Mouse (Mus musculus): ENCODE measurements at regions not wholly inside any gene's neighbourhood (a gene's known extent, or its start where the extent isn't known, plus 50 kb on each side); places are given as distances from the start of the nearest gene placed in this dataset.

DNA sequence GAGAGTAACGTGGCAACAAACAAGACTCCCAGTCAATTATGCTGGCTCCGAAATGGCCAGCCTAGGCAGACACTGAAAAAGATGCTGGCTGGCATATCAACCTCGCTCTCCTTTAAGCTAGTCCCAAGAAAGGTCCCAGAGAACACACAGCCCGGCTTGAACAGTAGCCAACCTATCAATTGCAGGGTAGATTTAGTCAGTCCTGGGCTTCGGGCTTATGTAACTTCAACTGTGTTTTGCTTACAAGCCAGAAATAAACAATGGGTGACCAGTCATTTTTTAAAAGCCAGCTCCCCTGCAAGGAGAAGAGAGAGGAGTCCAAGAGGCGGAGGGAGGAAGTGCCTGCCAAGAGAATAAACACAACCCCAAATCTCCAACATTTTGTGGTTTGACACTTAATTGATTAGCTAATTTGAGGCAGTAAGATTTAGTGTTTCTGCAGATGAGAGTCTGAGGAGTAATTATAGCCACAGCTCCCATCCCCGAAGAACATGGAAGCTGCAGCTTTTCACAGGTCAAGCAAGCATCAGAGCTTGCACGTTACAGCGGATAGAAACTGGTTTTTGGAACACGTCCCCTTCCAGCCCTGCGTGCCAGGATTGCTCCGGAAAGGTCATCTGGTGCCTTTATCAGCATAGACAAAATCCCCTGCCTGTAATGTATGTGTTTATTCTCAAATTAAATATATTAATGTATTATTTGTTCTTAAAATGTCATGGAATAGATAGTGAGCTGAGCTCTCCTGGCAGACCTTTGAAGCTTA is 322.1 kb downstream of the Gm45692 start:
- no peak for DNase-seq (ENCODE audit: low spot score in 2 of 2)

DNA sequence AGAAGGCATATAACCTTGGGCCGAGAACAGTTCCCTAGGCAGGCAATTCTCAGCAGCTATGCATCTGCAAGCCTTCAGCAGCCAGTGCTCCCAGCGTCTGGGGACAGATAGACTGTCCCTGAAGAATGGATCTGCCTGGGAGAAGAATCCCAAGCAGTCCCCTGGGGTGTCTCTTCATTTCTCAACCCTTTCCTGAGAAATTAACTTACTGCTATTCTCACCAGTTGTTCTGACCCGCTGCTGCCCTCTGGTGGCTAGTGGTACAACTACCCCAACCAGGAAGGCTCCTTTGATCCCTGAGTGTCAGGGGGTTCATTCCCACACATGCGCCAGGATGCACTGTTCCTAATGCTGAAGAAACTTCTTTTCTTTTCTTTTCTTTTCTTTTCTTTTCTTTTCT is 323.7 kb downstream of the Gm45692 start:
- peak; percentile 26 to 64 for DNase-seq (ENCODE audit: low spot score in 2 of 2)

DNA sequence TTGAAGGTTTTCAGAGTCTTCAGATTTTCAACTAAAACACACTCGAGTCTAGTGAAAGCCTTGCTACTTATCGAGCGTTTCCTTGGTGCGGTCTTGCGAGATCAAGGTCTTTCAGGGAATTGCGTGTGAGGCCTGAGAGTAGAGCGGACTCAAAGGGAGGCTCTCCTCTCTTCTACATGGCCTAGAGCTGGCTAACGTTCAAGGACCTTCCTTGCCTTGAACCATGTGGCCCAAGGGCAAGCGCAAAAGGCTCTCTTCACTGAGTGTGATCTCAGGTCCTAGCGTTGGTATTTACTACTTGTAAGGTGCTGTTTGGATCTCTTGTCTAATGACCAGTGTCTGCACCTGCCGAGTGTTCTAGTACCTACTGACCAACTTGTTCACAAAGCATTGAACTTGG is 324.4 kb downstream of the Gm45692 start:
- DNase-seq (ENCODE audit: low spot score in 2 of 2), result no peak

DNA sequence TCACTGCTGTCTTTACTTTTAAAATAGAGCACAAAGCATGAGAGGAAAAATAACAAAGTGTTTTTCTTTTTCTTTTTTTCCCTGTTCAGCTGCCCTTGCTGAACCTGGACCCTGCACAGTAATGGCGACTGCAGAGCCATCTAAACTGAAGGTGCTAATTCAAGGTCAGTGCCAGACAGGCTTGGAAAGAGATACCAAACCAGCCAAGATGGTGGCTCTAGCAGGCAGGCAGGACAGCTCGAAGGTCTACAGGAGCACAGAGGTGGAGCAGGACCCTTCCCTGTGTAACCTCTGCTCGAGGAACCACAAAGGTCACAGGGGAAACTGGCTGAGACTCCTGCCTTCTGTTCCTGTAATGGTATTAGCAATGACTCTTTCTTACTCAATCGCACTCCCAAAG is 326.7 kb downstream of the Gm45692 start:
- DNase-seq (ENCODE audit: low spot score in 2 of 2), result no peak

DNA sequence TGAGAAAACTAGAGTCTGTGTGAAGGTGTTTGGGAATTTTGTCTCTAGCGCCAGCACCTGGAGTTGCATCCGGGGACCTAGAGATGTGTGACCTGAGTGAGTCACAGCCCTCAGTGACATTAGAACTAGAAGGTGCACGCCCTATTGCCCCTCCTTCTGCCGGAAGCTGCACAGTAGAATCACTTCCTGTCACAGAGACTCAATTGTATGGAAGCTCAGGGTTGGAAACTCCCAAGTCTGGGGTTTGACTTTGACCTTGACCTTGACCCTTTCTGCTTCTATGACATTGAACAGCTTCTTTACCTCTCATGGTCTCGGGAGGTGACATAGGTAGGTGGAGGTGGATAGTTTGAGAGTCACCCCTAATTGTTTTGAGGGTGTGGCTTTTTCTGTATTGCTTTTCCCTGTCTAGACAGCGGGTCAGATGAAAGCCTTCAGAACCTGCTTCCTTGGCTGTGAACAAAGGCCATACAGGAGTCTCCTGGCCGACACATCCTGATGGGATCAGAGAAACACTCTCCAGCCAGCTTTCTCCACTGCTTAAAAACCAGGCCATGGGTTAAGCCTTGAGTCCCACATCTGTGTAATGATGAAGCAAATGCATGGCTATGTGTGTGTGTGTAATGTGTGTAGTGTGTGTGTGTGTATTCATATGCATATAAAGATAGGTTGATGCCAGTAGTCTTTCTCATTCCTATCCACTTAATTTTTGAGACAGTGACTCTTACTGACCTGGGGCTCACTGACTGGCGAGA is 328.7 kb downstream of the Gm45692 start:
- DNase-seq (ENCODE audit: low spot score in 2 of 2), result no peak

DNA sequence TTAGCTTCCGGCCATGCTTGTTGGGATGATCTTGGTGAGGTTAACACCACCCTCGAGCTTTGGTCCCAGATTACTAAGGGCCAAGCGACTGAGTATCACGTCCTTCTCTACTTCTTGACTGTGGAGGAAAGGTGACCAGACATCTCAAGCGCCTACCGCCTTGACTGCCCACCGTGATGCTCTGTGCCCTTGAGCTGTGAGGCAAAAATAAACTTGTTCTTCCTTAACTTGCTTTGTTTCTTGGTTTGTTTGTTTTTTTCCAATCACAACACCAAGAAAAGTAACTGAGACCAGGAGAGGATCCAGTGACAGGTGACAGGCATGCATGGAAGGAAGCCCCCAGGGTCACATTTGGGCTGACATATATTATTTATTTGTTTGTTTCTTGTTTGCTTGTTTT is 330.0 kb downstream of the Gm45692 start:
- no peak for DNase-seq (ENCODE audit: low spot score in 2 of 2)

DNA sequence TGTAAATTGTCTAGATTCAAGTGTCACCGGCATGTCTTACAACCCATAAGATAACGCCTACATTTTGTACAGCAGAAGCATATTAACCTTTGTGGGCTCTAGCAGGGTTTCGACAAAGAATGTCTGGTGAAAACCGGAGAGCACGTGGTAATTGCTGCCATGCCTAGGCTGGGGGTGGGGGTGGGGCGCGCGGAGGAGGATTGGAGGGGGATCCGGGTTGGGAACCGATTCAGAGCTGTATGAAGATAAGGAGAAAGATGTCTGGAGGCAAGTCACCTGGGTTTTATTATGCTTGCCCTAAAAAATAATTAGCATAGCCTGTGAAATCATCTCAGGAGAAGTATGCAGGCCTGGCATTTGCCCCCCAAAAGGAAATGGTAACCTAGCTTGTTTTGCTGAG is 331.2 kb downstream of the Gm45692 start:
- DNase-seq (ENCODE audit: low spot score in 2 of 2), result no peak

DNA sequence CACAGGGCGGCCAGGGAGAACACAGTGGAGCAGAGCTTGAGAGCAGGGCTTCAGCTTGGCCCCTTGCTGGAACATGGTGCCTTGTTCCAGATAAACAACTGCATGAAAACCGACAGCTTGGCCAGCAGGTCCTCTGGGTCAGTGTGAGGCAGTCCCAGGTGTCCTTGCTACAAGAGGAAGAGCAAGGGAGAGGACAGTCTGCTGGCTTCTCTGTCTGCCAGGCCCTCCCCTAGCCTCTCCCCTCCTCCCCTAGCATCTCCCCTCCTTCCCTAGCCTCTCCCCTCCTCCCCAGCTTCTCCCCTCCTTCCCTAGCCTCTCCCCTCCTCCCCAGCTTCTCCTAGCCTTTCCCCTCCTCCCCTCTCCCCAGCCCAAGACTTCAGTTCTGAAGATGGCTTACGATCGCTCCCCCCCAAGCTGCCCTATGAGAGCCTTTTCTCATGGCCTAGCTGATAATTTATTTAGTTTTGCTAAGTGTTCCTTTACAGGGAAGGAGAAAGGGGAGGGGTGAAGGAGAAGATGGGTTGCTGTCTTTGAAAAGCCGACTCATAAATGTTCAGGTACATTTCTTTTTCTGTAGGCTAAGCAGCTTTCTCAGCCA is 333.7 kb downstream of the Gm45692 start:
- DNase-seq (ENCODE audit: low spot score in 2 of 2), result no peak

DNA sequence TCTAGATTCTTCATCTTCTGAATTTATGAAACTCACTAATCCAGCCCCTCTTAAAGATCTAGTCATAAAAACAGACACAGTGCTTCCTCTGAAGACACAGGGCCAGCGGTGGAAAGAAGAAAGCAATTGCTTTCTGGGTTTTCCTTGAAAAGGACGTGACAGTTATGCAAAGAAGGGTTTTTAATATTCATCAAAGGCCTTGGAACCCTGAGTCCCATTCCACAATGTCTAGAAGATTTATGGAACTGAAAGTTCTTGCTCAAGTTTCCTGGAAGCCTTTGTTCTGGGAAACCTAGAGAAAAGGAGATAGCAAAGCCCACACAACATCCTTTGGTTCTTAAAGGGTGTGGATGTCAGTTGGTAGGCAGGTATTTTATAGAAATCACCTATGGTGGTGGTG is 346.0 kb downstream of the Gm45692 start:
- DNase-seq (ENCODE audit: low spot score in 2 of 2), result no peak

DNA sequence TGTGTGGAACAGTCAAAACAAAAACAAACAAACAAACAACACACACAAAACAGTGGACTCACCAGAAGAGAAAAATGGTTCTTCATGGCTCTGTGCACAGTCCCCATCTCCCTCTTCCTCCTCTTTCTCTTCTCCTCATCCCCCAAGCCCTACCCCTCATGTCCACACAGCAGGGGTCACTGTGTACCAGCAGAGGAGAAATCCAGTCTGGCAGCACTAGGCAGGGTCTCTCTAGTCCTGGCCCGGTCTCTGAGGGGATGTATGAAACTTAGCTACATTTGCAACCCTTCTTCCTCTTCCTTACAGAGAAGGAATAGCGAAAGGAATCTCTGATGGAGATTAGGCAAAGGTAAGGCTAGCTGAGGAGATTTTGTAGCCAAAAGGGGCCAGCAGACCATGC is 349.1 kb downstream of the Gm45692 start:
- no peak for DNase-seq (ENCODE audit: low spot score in 2 of 2)

DNA sequence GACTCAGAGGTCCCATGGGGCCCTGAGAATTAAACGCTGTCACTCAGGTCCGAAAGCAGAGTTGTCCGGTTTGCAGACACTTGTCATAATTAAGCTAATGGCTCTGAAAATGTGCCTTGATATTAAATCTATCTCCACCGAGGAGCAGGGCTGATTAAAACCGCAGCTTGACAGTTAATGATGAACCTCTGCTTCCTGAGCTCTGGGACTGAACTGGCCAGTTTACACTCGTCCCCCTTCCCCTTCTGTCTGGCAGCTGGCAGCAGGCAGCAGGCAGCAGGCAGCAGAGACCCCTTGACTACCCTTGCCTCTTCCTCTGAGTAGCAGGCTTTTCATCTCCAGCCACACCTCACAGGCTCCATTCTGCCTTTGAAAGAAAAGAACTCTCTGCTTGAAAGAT is 350.4 kb downstream of the Gm45692 start:
- DNase-seq (ENCODE audit: low spot score in 2 of 2), result no peak

DNA sequence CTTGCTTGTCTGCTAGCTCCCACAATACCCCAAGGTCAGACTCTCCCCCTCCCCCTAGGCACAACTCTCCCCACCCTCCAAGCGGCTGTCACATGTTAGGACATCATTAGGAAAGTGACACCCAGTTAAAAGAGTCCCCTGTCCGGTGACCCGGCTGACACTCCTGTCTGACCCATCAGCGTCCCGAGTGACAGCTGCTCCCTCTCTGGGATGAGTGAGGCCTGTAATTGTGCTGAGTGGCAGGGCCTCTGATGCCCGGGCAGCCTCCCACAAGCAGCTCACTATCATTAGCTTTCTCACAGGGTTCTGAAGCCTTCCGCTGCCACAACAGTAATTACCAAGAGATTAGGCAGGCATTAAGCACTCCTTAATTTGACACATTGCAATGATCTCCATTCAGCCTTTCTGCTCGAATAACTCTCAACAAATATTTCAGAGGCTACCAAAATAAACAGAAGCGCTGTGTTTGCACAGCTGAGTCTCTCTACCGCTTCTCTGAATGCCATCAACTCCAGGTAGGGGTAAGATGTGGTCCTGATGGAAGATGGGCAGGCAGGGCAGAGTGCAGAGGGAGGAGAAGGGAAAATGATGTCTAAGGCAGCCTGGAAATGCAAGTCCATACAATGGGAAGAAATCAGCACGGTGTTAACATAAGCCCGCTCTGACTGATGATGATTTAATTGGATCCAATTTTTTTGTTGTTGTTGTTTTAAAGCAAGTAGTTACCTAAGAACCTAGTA is 352.6 kb downstream of the Gm45692 start:
- no peak for DNase-seq (ENCODE audit: low spot score in 2 of 2)

DNA sequence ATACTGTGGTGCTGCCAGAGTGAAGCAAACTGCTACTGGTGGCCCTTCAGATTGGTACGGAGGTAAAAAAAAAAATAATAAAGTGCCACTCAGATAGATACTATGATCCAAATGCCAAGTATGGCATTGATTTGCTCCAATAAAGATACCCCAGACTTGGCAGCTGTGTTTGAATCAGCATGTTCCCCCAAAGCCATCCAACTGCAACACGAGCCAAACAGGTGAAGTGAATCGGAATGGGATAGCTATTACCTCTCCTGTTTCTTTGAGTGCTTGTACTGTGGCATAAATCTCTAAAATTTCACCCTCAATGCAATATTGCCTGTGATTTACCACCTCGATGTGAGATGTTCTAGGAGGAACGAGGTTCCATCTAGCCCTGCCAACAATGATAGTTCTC is 365.4 kb downstream of the Gm45692 start:
- DNase-seq (ENCODE audit: low spot score in 2 of 2), result no peak

DNA sequence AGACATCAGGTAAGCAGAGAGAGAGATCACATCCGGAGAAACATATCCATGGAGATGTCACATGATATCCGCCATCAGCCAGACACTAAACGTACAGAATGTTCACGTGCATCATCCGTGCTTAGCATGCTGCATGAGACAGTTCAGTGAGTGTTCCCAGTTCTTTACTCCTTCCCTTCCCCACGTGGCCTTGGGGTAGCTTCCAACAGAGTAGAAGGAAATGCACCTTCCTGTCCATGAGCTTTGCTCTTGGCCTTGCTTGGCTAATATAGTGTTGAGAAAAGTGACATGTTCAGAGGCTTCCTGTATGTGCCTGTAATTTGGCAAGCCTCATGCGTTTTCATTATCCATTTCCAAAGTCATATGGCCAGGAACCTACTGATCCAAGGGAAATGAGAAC is 368.5 kb downstream of the Gm45692 start:
- DNase-seq (ENCODE audit: low spot score in 2 of 2), result no peak

DNA sequence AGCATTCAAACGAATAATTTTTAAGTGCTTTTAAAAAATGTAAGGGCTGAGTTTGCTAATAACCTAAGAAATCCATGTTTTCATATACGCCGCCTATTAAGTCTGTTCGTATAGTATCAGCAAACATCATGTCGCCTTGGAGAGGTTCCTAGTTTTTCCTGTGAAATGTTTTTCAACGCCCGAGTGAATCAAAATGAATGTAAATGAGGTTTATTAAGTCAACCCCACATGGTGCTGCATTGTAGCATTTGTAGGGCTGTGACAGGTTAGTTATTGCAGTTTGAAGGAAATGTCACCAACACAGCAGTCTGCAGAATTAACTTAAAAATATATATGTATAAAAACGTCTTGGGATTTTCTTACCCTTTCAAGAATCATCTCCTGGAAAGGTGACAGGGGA is 369.3 kb downstream of the Gm45692 start:
- no peak for DNase-seq (ENCODE audit: low spot score in 2 of 2)

DNA sequence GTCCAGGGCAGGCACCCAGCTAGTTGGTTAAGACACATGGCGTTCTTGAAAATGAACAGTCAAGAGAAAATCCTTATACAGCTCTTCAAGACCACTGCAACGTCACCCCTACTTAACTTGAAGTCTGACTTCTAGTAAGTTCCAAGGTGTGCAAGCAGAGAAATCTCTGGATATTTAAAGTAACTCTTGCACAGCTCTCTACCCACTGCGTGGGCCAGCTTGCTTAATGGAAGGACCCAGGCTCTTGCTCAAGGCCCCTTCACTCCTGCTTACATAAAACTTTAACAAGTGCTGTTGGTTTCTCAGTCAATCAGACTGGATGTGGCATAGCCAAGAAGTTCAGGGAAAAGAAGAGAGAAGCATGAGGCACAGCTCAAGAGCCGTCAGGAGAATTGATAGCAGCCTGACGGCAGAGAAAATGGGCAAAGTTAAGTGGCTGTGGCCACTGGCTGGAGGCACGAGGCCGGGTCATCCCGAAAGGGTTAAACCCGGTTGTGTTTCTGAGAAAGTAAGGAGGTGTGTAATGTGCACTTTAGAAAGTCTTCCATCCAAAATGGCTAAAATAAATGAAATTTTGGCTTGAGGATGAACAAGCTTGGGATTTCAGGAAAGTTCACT is 382.0 kb downstream of the Gm45692 start:
- DNase-seq (ENCODE audit: low spot score in 2 of 2), result no peak

DNA sequence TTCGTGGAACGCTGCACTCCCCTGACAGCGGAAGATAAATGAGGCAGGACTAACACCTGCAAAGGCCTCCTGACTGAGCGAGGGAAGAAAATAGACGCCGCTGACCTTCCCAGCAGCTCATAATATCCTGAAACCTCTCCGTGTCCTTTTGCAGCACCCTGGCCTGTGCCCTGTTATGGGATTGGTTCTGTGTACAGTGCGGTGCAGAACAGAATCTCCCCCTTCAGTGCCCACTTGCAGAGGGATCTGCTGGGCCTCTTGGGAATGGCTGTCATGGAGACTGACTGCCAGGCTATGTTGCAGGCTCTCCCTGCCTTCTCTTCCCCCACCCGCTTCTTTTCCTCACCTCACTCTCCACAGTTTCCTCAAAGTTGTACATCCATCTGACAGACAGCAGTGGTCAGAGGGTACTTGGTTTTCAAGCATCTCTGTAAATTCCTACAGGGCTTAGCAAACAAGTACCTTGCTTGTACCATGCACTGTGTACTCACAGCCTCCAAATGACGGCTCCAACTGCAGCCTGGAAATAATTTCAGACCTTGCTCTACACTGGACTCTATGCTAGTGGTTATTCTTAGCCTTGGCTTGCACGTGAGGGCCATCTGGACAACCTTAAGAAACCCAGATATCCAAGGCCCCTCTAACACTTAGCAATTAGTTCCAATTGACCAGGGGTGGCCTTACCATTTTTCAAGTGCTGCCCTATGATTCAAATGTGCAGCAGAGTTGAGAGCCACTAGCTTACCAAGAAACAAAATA is 382.7 kb downstream of the Gm45692 start:
- DNase-seq (ENCODE audit: low spot score in 2 of 2), result no peak

DNA sequence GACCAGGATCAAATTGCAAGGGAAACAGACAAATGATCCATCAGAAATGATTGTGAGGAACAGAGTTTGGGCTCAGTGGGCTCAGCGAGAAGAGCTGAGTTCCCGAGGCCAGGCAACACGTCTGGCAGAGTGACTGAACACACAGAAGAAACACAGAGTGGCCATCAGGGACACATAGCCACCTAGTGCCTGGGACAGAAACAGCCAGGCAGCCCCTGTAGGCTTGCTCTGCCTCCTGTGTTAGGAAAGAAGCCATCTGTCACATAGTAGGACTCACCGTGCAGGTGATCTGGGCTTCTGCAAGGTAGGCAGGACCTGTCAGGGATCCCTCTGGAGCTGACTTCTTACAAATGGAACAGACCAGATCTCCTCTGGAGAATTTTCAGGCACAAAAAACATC is 383.4 kb downstream of the Gm45692 start:
- no peak for DNase-seq (ENCODE audit: low spot score in 2 of 2)

DNA sequence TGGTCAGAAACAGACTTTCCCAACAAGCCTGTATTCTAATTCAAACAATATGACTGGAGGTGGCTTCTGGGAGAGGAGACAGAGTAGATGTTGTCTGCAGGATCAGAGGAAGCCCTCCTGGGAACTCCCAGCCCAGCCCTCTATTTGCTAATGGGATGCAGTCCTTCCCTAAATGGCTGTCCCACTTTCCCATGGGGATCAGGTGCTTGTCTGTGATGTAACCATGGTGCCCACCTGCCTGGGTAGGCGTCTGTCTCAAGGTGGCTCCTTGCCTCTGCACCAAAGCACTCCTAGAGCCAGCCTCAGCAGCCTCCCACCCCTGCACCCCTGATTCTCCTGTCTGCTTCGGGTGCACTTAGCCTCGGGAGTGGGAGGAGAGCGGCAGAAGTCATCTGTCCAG is 384.6 kb downstream of the Gm45692 start:
- DNase-seq (ENCODE audit: low spot score in 2 of 2), result peak in 1 of 2 experiments; percentile 14

DNA sequence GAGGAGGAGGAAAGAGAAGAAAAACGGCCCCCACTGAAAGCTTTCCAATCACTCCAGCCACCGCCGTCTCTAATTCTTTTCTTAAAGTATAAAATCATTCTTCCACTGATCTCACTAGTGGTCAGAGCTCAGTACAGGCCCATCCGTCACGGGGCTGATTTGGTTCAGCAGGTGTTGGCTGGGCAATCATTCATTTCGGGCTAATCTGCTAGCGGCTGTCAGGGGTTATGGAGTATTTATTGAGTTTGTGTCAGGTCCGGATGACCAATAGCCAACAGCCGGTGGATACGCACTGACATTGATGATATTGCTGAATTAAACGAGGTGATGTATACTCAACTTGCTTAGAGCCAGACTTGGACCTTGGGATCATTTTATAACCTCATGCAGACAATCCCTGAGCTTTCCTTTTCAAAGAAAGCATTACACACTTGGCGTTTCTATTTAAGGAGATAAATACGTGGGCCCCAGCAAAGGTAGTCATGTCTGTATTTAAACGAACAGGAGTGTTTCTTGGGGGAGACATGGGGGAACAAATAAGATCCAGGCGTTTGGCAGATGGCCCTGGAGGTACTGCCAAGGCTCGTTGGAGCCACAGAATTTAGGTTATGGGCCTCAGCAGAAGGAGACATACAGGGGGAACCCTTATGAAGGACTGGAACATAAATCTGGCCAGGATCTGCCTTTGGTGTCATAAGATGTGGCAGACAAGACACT is 385.1 kb downstream of the Gm45692 start:
- no peak for DNase-seq (ENCODE audit: low spot score in 2 of 2)
